Mouse (Mus musculus) heart, postnatal 4 days (tissue): ENCODE measurements around the gene Ltf. TPM values are rescaled to one million over a fixed set of nuclear protein-coding genes. Genes with fewer than 3 reads are reported as not detected.

Experiments used
- DNase-seq: peaks from one replicate; pipeline ENCODE4 v3.0.0; 2021
- total RNA-seq, 2 experiments: library from RNA; stranded (reverse); gene quantifications; 2 replicates each; pipeline ENCODE4 v1.2.3; 2021

The Ltf gene
- total RNA-seq, 2 experiments from 2014 or later: 2.7 to 3.3 TPM

- DNase-seq: no peak
These were observed 68.9 kb downstream of the Ltf start for GRCm38 (mm10) chr9:111087960-111088359.

- no peak for DNase-seq
These were observed 69.8 kb downstream of the Ltf start for GRCm38 (mm10) chr9:111088886-111089285.

Other genes starting within 250 kb of the Ltf start
- not detected for gene Prss42, start 221.1 kb upstream of the Ltf start, total RNA-seq
- gene Prss44, start 205.3 kb upstream of the Ltf start, total RNA-seq: not detected
- not detected for gene Prss43, start 192.6 kb upstream of the Ltf start, total RNA-seq
- under 1 TPM in 1 of 2 experiments, not detected in 1; 0.45 TPM for gene Prss45, start 184.7 kb upstream of the Ltf start, total RNA-seq
- gene Prss46, start 174.8 kb upstream of the Ltf start, total RNA-seq: not detected
- gene Prss50, start 161.3 kb upstream of the Ltf start, total RNA-seq: not detected
- gene Als2cl, start 139.4 kb upstream of the Ltf start, total RNA-seq: 10 to 100 TPM; 14.4 to 16.3 TPM
- under 1 TPM; 0.43 to 0.45 TPM for gene Tmie, start 139.2 kb upstream of the Ltf start, total RNA-seq
- not detected for gene Fam240a, start 102.4 kb upstream of the Ltf start, total RNA-seq
- not detected for gene Tdgf1, start 73.1 kb upstream of the Ltf start, total RNA-seq
- 10 to 100 TPM; 15.4 to 16.6 TPM for gene Lrrc2, start 67.7 kb upstream of the Ltf start, total RNA-seq
- gene Rtp3, start 28.7 kb upstream of the Ltf start, total RNA-seq: 1 to 10 TPM; 1.6 to 1.7 TPM
- 1 to 10 TPM; 5.4 to 6.7 TPM for gene Ccrl2, start 38.2 kb downstream of the Ltf start, total RNA-seq
- gene Lrrfip2, start 98.3 kb downstream of the Ltf start, total RNA-seq: 100 to 1,000 TPM; 132 to 133 TPM